Mouse (Mus musculus): ENCODE results near the gene Tnfsf15.

GRCm38 (mm10) chr4:63711886-63712285 is 33.0 kb downstream of the Tnfsf15 start:
- TF ChIP-seq EP300 (IDR thresholded peaks at IDR 0.05; ENCODE audit: insufficient read depth, low read depth, low read length) (no peak), POLR2A (IDR thresholded peaks at IDR 0.05; ENCODE audit: insufficient read depth, low read depth, low read length) (no peak), CTCF (IDR thresholded peaks at IDR 0.05) (no peak)
